Mouse (Mus musculus) splenic B cell, adult 2 months (primary cell): ENCODE measurements around the gene Scfd2.

ENCODE experiments used
- DNase-seq: peaks from one replicate; pipeline ENCODE4 v3.0.0-alpha.2; 2011; ENCODE audit warnings: low read depth, low spot score
- H3K27me3 ChIP-seq: 2 replicates; pipeline ENCODE4 v1.6.1; 2012; ENCODE audit warnings: mild to moderate bottlenecking, low read length, moderate library complexity, mixed read lengths; ENCODE audit not compliant: control insufficient read depth, poor library complexity, insufficient read depth, severe bottlenecking
- H3K36me3 ChIP-seq: 2 replicates; pipeline ENCODE4 v1.6.1; 2012; ENCODE audit warnings: mild to moderate bottlenecking, low read length, moderate library complexity, mixed read lengths; ENCODE audit not compliant: control insufficient read depth, poor library complexity, insufficient read depth, severe bottlenecking

Gene Scfd2

DNA sequence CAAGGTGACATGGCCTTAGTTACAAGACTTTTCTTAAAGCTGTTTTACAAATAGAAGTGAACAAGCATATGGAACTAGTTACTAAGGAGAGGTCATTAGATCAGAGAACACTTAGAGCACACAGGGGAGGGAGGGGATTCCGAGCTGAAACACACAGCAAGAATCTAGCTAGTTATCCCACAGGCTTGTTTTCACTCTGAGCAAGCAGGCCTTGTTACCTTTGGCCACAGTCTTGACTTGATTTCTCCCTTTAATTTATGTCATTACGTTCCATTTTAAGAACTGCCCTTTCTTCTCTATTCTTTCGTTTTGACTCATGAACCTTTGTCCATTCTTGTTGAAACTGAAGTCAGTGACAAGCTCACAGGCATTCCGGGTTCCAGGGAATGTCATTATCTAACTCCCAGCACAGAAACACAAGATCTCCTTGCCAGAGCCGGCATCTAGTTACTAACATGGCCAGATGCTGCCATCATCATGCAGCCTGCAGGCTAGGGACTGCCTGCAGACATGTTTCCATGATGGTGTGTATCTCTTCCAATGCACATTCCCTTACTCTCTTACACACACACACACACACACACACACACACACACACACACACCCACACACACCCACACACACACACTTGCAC is 263.7 kb downstream of the Scfd2 start:
- DNase-seq = no peak
- no peaks in the 10 kb centered on the region for H3K27me3 ChIP-seq

DNA sequence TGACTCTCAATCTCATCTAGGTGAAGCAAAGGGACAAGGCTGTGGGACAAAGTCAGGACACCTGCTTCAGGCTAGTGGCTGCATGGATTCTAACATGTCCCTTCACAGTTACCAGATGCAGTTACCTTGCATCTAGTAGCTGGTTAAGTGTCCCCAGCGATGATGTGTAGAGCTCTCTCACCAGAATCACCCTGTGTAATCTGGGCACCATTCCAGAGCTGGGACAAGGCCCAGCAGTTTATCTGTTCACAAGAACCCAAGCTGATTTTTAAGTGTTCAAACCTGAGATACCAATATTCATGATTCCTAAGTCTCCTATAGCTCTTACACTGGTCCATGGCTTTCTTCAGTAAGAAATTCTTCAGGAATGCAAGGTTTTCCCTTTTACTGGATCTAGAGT is 264.4 kb downstream of the Scfd2 start:
- H3K36me3 ChIP-seq = no peaks in the 10 kb centered on the region
- DNase-seq = no peak
- no peaks in the 10 kb centered on the region for H3K27me3 ChIP-seq

More for the DNA sequence above, 263.7 kb downstream of the Scfd2 start:
- no peaks in the 10 kb centered on the region for H3K36me3 ChIP-seq

- Histone ChIP-seq H3K27me3 (no peaks in the 10 kb centered on the region), H3K36me3 (no peaks in the 10 kb centered on the region)
- DNase-seq = no peak
These were observed 265.1 kb downstream of the Scfd2 start for GRCm38 (mm10) chr5:74266476-74266819.

GRCm38 (mm10) chr5:74265601-74266475 is 265.7 kb downstream of the Scfd2 start:
- no peaks in the 10 kb centered on the region for H3K27me3 ChIP-seq
- no peaks in the 10 kb centered on the region for H3K36me3 ChIP-seq
- DNase-seq = no peak

DNA sequence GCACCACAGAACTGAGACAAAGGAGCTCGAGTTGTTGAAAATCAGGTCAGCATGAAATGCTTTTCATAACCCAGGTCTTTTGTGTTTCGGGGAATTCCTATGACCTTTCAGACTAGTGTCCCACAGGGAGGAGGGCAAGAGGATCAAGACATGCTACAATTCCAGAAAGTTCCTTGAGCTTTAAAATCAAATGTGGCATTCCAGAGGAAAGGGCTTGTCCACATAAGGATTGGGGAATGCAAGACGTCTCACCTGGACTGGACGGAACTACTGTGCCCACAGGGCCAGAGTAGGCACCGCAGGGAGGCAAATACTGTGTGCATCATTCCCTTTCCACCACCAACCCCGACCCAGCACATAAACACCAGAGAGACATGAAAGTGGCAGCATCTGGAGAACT is 266.4 kb downstream of the Scfd2 start:
- H3K27me3 ChIP-seq = no peaks in the 10 kb centered on the region
- no peaks in the 10 kb centered on the region for H3K36me3 ChIP-seq
- no peak for DNase-seq

DNA sequence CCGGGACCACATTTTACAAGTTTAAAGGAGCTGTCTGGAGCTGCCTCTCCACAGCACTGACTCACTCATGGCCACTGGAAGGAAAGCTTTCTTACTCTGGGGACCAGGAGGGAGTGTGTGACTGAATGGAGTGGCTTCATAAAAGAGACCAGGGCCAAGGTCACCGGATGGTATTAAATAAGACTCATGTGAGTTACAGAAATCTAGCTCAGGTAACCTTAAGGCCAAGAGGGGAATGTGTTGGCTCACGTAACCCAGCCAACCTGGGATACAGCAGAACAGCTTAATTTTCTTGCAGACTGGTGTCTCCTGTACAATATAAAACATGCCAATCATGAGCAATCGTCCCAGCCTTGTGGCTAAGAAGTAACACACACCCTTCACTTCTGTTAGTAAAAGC is 267.0 kb downstream of the Scfd2 start:
- no peak for DNase-seq
- H3K27me3 ChIP-seq = no peaks in the 10 kb centered on the region
- no peaks in the 10 kb centered on the region for H3K36me3 ChIP-seq

GRCm38 (mm10) chr5:74261016-74261415 is 270.5 kb downstream of the Scfd2 start:
- DNase-seq = no peak
- H3K36me3 ChIP-seq = no peaks in the 10 kb centered on the region
- H3K27me3 ChIP-seq = no peaks in the 10 kb centered on the region

GRCm38 (mm10) chr5:74260378-74260809 is 271.2 kb downstream of the Scfd2 start:
- DNase-seq = peak; percentile 3
- no peaks in the 10 kb centered on the region for H3K27me3 ChIP-seq
- no peaks in the 10 kb centered on the region for H3K36me3 ChIP-seq

DNA sequence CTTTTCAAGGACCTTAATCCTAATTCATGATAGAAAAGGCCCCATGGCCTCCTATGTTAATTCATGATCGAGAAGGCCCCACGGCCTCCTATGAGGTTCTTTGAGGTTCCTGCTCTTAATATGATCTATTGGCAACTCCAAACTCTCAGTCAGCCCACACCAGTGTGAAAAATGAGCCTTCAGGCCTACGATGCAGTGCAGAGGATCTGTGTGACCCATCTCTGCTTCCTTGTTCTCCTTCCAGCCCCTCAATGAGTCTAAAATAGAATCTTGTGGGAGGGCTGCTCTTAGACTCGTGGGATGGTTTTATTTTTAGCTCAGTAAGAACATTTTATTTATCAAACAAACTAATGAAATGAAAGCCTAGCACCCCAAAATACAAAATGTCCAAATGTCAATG is 274.9 kb downstream of the Scfd2 start:
- H3K27me3 ChIP-seq = no peaks in the 10 kb centered on the region
- no peak for DNase-seq
- no peaks in the 10 kb centered on the region for H3K36me3 ChIP-seq

DNA sequence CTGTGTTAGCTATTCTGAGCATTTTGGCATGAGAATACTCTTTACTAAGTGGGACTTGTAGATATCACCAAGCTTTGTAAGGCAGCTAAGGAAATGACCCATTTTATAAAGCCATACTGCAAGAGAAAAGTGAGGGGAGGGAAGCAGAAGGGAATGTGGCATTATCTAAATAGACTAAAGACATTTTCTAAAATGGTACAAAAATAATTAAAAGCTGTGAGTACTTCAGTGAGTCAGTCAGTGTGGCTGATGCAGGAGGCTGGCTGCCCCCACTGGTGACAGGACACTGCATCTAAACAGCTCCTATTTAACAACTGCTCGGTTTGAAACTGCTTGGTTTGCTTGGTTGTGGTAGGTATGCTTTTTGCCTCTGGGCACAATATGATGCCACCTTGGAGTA is 276.6 kb downstream of the Scfd2 start:
- H3K27me3 ChIP-seq = no peaks in the 10 kb centered on the region
- no peaks in the 10 kb centered on the region for H3K36me3 ChIP-seq
- no peak for DNase-seq

DNA sequence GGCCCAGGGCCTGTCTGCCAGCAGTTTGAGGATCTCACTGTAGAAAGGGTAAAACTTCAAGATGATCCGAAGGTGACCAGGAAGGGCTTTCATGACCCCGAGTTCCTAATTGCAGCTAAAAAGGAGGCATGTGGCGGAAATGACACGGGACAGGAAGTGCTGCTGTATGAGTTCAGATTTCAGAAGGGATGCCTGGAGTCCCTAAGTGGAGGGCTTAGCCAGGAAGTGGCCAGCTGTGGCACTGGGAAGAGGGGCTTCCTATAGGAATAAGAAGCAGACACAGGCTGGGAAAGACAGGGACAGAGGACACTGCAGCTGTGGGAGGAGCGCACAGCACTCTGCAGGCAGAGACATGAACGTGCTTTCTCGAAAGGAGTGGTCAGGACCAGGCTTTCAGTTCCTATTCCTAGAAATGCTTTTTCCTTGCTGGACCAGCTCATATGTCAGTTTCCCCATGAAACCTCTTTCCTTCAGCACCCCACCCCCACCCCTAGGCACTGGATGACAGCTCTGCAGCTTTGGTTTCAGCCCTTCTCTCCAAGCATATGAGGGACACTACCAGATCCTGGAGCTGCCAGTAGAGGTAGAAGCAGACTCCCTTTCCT is 277.7 kb downstream of the Scfd2 start:
- no peaks in the 10 kb centered on the region for H3K36me3 ChIP-seq
- H3K27me3 ChIP-seq = no peaks in the 10 kb centered on the region
- DNase-seq = no peak

DNA sequence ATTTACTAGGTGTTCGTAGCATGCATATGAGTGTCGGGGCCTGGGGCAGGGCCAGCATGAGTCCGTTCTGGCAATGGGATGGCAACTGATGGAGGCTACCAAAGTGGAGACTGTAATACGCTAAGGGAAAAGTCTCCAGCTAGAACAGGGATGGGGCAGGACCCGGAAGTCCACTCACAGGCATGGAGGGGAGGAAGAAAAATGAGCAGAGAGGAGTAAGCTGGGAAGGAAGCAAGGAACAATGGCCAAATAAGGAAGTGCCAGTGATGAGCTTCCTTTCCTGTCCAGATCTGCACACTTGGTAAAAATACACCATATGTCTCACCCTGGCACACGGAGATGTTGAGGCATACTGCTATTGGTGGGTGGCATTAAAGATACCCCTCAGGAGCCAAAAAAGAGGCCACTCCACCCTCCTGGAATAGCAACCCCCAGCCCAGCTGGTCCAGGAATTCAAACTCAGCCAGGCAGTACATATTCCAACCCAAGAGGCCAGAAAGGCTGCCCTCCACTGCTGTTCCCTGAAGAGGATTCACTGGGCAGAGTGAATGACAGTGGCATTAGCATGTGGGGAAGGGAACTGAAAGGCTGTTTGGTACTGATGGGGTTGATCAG is 278.8 kb downstream of the Scfd2 start:
- no peak for DNase-seq
- Histone ChIP-seq H3K36me3 (no peaks in the 10 kb centered on the region), H3K27me3 (no peaks in the 10 kb centered on the region)

DNA sequence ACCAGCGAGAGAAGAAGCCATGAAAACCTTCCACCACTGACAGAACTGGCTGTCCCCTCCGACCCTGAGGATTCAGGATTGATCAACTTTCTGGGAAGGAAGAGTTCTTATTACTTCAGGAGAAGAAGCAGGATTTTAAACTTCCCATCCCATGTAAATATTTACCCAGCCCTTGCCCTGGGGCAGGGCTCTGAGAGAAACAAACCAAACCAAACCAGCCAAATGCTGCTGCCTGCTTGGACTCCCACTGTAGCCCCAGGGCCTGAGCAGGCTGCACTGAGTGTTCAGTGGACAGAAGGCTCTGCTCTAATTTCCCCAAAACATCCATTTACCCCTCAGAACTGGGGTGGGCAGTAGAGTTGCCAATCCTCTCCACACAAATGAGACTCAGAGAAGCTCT is 280.6 kb downstream of the Scfd2 start:
- no peaks in the 10 kb centered on the region for H3K36me3 ChIP-seq
- no peak for DNase-seq
- H3K27me3 ChIP-seq = no peaks in the 10 kb centered on the region

DNA sequence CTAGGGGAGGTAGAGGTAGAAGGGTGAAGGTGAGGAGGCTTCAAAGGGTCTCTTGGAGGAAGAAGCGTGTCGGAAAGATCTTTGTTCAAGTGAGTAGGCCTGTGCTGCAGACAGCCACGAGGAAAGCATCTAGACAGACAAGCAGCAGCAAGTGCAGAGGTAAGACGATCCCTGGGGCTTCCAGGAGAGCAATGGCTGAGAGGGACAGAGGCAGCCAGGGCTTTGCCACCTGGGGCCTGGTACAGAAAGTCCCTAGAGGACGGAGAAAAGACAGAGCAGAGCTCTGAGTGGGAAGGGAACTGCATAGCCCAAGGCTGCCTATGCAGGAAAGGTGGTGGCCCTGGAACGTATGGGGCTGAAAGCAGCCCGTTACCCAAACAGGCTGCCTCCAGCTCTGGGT is 281.3 kb downstream of the Scfd2 start:
- H3K27me3 ChIP-seq = no peaks in the 10 kb centered on the region

DNA sequence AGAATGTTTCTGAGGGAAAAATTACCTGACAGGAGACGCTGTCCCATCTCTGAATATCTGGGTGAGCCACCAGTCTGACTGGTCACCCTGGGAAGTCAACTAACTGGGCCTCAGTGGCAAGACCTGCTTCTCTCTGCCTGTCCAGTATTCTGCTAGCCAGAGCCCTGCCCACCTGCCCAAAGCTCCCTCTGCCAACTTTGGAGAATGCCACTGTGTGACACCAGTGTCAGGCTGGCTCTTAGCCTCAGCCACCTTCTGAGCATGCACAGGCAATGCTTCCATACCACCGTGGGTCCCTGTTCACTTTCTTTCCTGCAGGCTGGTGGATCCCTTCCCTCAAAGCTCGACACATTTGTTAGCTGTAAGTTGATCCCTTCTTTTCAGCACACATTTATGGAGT is 281.8 kb downstream of the Scfd2 start:
- Histone ChIP-seq H3K36me3 (no peaks in the 10 kb centered on the region), H3K27me3 (no peaks in the 10 kb centered on the region)
- no peak for DNase-seq

More for the DNA sequence above, 281.3 kb downstream of the Scfd2 start:
- no peaks in the 10 kb centered on the region for H3K36me3 ChIP-seq
- no peak for DNase-seq
